Mouse (Mus musculus) G1E-ER4 (cell line): ENCODE data around the gene Slc38a11. TPM values are rescaled to one million over a fixed set of nuclear protein-coding genes. Genes with fewer than 3 reads are reported as not detected.

Source experiments
- GATA1 ChIP-seq: IDR thresholded peaks from one replicate; pipeline ENCODE4 v1.8.0; 2012; ENCODE audit warnings: low read length, inconsistent platforms
- polyA plus RNA-seq: library from polyadenylated mRNA; stranded (reverse); fragments of >175 nt; gene quantifications from 2 replicates; pipeline ENCODE4 v1.2.3, GENCODE M21; 2012

Gene Slc38a11
- polyA plus RNA-seq, 1 experiment: not detected

DNA sequence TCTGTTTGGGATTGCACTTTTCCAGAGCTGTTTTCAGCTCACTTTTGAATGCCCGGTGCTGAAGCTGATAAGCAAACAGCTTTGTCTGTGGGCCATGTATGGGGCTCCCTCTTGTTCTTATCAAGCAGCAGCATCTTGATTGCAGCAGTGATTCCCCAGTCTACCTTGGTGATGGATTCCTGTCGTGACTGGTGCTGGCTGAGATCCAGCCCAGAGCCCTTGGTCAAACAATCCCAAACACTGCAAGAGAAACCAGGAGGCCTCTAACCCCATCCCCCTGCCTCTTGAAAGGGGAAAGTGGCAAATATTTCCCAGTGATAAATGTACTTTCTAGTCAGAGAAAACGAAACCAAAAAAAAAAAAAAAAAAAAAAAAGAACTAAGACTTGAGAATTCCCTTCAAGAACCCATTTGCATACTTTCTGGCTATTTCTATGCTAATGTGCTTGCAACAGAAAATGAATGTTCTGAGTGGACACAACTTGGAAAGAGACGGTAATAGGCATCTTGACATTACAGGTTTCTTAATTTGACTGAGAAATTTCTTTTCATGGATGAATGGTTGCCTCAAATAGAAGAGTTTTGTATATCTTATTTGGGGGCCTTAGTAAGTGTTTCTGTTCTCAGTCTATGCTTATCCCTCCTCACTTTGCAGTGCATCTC, 84.7 kb downstream of the Slc38a11 start:
- TF ChIP-seq GATA1: no peak

DNA sequence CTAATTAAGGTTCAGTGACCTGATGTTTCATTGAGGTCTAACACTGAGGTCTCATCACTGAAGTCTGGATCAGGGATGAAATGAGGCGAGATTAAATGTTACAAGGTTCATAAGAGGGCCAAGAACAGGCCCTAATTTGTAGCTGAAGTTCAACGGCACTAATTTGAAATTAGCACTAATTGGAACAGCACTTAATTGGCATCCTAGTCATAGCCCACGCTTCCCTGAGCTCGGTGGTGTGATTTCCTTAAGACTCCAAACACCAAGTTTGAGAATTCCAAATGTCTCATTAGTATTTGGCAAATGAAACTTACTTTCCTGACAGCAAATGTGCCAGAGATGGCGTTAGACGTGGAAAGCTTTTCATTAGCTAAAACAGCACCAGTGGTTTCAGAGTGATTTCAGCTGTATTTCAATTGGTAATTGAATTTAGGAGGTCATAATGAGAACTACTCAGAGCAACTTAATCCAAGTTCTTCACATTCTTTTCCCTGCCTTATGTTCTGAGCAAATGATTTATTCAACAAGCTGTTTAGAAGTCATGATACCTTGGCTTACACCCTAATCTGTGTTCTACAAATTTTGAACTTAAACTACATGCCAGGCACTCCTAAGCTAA, 88.3 kb downstream of the Slc38a11 start:
- no peak for TF ChIP-seq GATA1

DNA sequence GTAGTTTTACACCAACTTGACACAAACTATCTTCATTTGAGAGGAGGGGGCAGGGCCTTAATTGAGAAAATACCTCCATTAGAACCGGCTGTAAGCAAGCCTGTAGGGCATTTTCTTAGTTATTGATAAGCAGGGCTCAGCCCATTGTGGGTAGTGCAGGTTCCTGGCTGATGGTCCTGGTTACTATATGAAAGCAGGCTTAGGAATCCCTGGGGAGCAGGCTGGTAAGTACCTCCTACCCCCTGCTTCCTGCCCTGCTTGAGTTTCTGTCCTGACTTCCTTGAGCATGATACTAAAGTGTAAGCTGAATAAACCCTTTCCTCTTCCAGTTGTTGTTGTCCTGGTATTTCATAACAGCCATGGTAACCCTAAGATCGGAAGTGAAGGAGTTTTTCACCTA, 89.9 kb downstream of the Slc38a11 start:
- no peak for TF ChIP-seq GATA1

DNA sequence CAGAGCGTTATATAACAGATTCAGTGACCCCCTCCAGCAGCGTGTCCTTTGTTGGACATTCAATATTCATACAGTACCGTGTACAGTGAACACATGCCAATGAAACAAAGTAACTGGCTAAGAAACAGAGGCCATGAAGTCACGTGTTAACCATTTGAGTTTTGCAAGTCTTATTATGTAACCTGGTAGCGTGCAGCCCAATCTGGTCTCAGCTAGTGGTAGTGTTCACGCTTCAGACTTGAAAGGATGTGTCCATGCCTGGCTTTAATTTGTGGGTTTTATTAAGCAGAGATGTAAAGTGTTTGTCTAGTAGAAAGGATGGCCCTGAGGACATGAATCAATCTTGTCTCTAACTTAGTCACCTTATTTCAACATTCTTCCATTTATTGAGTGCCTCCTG, 95.1 kb downstream of the Slc38a11 start:
- TF ChIP-seq GATA1: no peak

DNA sequence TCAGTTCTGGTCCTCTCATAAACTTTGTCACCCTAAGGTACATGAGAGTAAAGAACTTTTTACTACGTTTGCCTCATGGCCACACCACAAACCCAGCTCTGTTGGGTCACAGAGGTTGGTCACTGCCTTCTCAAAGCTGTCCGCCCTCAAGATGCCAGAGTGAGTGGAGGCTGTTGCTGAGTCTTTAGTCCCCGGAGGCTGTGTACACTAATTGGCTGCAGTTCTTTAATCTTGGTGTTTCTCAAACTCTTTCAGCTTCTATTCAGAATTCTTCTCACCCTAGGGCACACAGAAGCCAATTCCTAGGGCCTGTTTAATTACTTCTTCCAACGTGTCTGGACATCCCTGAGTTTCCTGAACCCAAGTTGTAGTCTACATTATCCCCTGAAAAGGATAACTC, 96.0 kb downstream of the Slc38a11 start:
- TF ChIP-seq GATA1: no peak

DNA sequence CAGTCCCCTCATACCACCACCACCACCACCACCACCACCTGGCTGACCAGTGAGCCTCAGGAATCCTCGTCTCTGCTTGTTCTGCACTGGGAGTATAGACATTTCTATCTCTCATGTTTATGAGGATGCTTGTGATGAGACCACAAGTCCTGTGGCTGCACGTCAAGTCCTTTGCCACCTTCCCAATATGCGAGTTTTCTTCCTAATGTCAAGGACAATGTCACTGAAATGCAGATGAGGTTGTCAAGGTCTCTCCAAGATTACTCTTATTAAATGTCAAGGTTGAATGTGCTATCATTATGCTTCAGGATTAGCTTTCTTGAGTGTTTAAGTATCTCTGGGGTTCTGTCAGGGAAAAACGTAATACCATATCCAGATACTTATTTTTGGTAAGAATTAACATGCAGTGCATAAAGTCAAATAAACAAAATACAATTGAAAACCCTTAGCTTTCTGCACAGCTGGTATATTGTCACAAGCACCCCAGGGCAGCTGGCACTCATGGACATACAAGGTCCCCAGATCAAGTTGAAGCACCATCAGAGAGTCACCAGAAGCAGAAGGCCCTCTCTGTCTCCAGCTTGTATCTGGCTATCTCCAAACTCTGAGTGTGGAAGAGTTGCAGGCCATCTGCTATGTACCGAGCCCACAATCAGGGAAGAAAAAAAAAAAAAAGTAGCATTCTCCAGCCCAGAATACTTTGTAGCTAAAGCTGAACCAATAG, 97.1 kb downstream of the Slc38a11 start:
- TF ChIP-seq GATA1: no peak

Other genes starting within 250 kb of the Slc38a11 start
- not detected in 2 replicates for gene Cobll1, start 124.6 kb downstream of the Slc38a11 start, polyA plus RNA-seq
- not detected in 2 replicates for gene Scn3a, start 203.6 kb upstream of the Slc38a11 start, polyA plus RNA-seq